Comparison of ENCODE assay signal across 12 mouse cellular contexts in the genomic region with DNA sequence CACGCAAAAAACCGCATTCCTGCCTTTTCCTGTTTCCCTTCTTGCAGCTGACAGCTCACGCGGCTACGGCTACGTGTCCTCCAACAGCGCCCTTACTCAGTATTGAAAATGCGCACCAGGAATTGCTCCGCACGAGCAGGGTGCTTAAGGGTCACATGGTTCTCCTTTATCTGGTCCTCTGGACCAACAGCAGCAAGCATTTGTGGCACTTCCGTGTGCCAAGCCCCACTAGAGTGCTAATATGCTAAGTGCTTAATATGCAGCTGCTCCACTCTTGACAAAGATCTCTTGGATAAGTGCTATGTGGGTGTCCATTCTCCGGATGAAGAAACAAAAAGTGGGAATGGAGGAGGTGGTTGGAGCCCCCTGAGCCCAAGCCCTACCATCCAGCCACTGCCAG.
"Had no signal": no experiment of that assay in that cellular context is flagged by ENCODE, and none has a peak within 500 bp of the region (broad histone marks: within the 10 kb centered on the region; RNA-seq: fewer than 3 reads in every experiment).

No protein-coding gene starts in this region.

- H3K27me3 ChIP-seq: liver, embryonic 13.5 days; midbrain, embryonic 15.5 days; neural tube, embryonic 12.5 days had no signal

- DNase-seq: liver; liver, embryonic 13.5 days; liver, postnatal 0 days; thymus, postnatal 14 days had no signal

- H3K36me3 ChIP-seq: liver, embryonic 13.5 days; midbrain, embryonic 15.5 days; neural tube, embryonic 12.5 days had no signal

- H3K4me1 ChIP-seq: liver, embryonic 13.5 days; megakaryocyte, embryonic 14.5 days; midbrain, embryonic 15.5 days; neural tube, embryonic 12.5 days had no signal

- H3K9ac ChIP-seq: liver, embryonic 13.5 days; liver, postnatal 0 days; midbrain, embryonic 15.5 days; neural tube, embryonic 12.5 days had no signal

- ATAC-seq: intestine, embryonic 16.5 days; liver, postnatal 0 days; midbrain, embryonic 15.5 days had no signal

- H3K4me2 ChIP-seq: liver, embryonic 13.5 days; midbrain, embryonic 11.5 days; midbrain, embryonic 15.5 days; neural tube, embryonic 12.5 days had no signal

- H3K4me3 ChIP-seq: left cerebral cortex, adult 2 months; liver, embryonic 13.5 days; megakaryocyte, embryonic 14.5 days; midbrain, embryonic 15.5 days; neural tube, embryonic 12.5 days had no signal

- H3K9me3 ChIP-seq: liver, embryonic 13.5 days; megakaryocyte, embryonic 14.5 days; midbrain, embryonic 15.5 days; neural tube, embryonic 12.5 days had no signal

- H3K27ac ChIP-seq: left cerebral cortex, adult 2 months; liver, embryonic 13.5 days; macrophage; midbrain, embryonic 15.5 days; neural tube, embryonic 12.5 days; stomach, postnatal 0 days had no signal
